Mouse (Mus musculus): ENCODE measurements around the gene Hbp1.

GRCm38 (mm10) chr12:31896295-31896694, 54.0 kb downstream of the Hbp1 start:
- no peak for TF ChIP-seq CTCF (IDR thresholded peaks at IDR 0.05; ENCODE audit: low read depth)
- no peak for TF ChIP-seq EP300 (IDR thresholded peaks at IDR 0.05; ENCODE audit: low read depth)
